Mouse (Mus musculus) embryonic fibroblast, embryonic 13.5 days (primary cell): ENCODE measurements around the gene Rps15a.

Experiments
- CTCF ChIP-seq: IDR thresholded peaks from 2 replicates; pipeline ENCODE4 v1.5.1; 2011; ENCODE audit warnings: mild to moderate bottlenecking, control low read depth, low read length, moderate library complexity, borderline replicate concordance; ENCODE audit not compliant: insufficient read depth
- POLR2A ChIP-seq: IDR thresholded peaks from 2 replicates; pipeline ENCODE4 v1.6.1; 2011; ENCODE audit warnings: low read depth, mild to moderate bottlenecking, control low read depth, low read length, moderate library complexity

- TF ChIP-seq CTCF (no peak), POLR2A (no peak)
Observed at GRCm38 (mm10) chr7:118067261-118067660, 48.7 kb downstream of the Rps15a start.
